Mouse (Mus musculus) small intestine, adult 2 months (tissue): Measurements from ENCODE around the gene Bub1b. TPM values are rescaled to one million over a fixed set of nuclear protein-coding genes. Genes with fewer than 3 reads are reported as not detected.

Experiments
- H3K27ac ChIP-seq: fragments of 200-500 bp; 2 replicates; pipeline ENCODE4 v1.5.1; 2012; ENCODE audit warnings: low read depth, low read length, control low read depth, inconsistent platforms; ENCODE audit not compliant: insufficient read depth
- H3K27me3 ChIP-seq: fragments of 200-500 bp; 2 replicates; pipeline ENCODE4 v1.6.1; 2012; ENCODE audit warnings: mild to moderate bottlenecking, moderate library complexity, low read length, inconsistent platforms; ENCODE audit not compliant: control insufficient read depth, insufficient read depth
- H3K36me3 ChIP-seq: fragments of 200-500 bp; 2 replicates; pipeline ENCODE4 v1.6.1; 2012; ENCODE audit warnings: mild to moderate bottlenecking, low read length, control low read depth, inconsistent platforms; ENCODE audit not compliant: control insufficient read depth, insufficient read depth
- H3K4me1 ChIP-seq: fragments of 200-500 bp; 2 replicates; pipeline ENCODE4 v1.6.1; 2012; ENCODE audit warnings: low read length, inconsistent platforms, mixed read lengths; ENCODE audit not compliant: control insufficient read depth, insufficient read depth, insufficient read length
- H3K4me3 ChIP-seq: fragments of 200-500 bp; 2 replicates; pipeline ENCODE4 v1.5.1; 2012; ENCODE audit warnings: low read depth, mild to moderate bottlenecking, control low read depth, inconsistent platforms, low read length, moderate library complexity
- CTCF ChIP-seq: fragments of 200-500 bp; IDR thresholded peaks from 2 replicates; pipeline ENCODE4 v1.5.1; 2012; ENCODE audit warnings: low read depth, mild to moderate bottlenecking, control low read depth, inconsistent platforms, low read length, moderate library complexity, mixed read lengths; ENCODE audit not compliant: insufficient replicate concordance, insufficient read length; ENCODE audit errors: extremely low read depth
- POLR2A ChIP-seq: fragments of 200-500 bp; IDR thresholded peaks from 2 replicates; pipeline ENCODE4 v1.6.1; 2012; ENCODE audit warnings: low read depth, mild to moderate bottlenecking, control low read depth, inconsistent platforms, low read length, moderate library complexity
- WGBS: fragments of 180-500 bp; shearing (Covaris S2); methylation state at CpG from one replicate; pipeline ENCODE4 v1.1.7; 2018; 5-methylcytosine and 5-hydroxymethylcytosine counted together
- polyA plus RNA-seq: library from polyadenylated mRNA; depleted of rRNA; stranded (reverse); fragments of >200 nt; gene quantifications from 2 replicates; pipeline ENCODE4 v1.2.3, GENCODE M21; 2012

The Bub1b gene
- polyA plus RNA-seq, 1 experiment, result 4.1 TPM

- no peaks in the 10 kb centered on the region for H3K36me3 ChIP-seq
- H3K4me1 ChIP-seq, result peaks cover 26% of the 10 kb centered on the region
- no peak overlapping the region for H3K27ac ChIP-seq
- H3K27me3 ChIP-seq, result no peaks in the 10 kb centered on the region
- TF ChIP-seq CTCF (no peak), POLR2A (no peak)
- 78% methylated on average over 3 of the region's 3 CpGs for WGBS
- H3K4me3 ChIP-seq, result no peak overlapping the region
These were observed 67.0 kb downstream of the Bub1b start for GRCm38 (mm10) chr2:118664975-118665516.

GRCm38 (mm10) chr2:118665616-118666015, 67.6 kb downstream of the Bub1b start:
- TF ChIP-seq CTCF, result no peak
- no peak for TF ChIP-seq POLR2A
- Histone ChIP-seq H3K4me1 (peaks cover 25% of the 10 kb centered on the region), H3K27ac (no peak overlapping the region), H3K27me3 (no peaks in the 10 kb centered on the region), H3K4me3 (no peak overlapping the region), H3K36me3 (no peaks in the 10 kb centered on the region)
- WGBS, result 91% methylated on average over 4 of the region's 4 CpGs

GRCm38 (mm10) chr2:118667181-118667580, 69.2 kb downstream of the Bub1b start:
- Histone ChIP-seq H3K27me3 (no peaks in the 10 kb centered on the region), H3K4me3 (no peak overlapping the region), H3K4me1 (peaks cover 37% of the 10 kb centered on the region), H3K36me3 (no peaks in the 10 kb centered on the region), H3K27ac (no peak overlapping the region)
- no peak for TF ChIP-seq POLR2A
- no peak for TF ChIP-seq CTCF
- WGBS, result 38% methylated on average over 5 of the region's 5 CpGs

GRCm38 (mm10) chr2:118669245-118669644, 71.2 kb downstream of the Bub1b start:
- no peak for TF ChIP-seq POLR2A
- TF ChIP-seq CTCF, result no peak
- Histone ChIP-seq H3K4me3 (no peak overlapping the region), H3K27ac (no peak overlapping the region), H3K36me3 (no peaks in the 10 kb centered on the region), H3K4me1 (peaks cover 24% of the 10 kb centered on the region; the same call in 1 of the 2 replicates), H3K27me3 (no peaks in the 10 kb centered on the region)
- 63% methylated on average over 6 of the region's 6 CpGs for WGBS

- peaks cover 22% of the 10 kb centered on the region; the same call in 1 of the 2 replicates for H3K4me1 ChIP-seq
- WGBS, result 46% methylated on average over 2 of the region's 2 CpGs
- no peak overlapping the region for H3K4me3 ChIP-seq
- H3K27ac ChIP-seq, result no peak overlapping the region
- no peaks in the 10 kb centered on the region for H3K36me3 ChIP-seq
- H3K27me3 ChIP-seq, result no peaks in the 10 kb centered on the region
- no peak for TF ChIP-seq CTCF
- TF ChIP-seq POLR2A, result no peak
These were observed 71.8 kb downstream of the Bub1b start for GRCm38 (mm10) chr2:118669785-118670184.

GRCm38 (mm10) chr2:118671728-118672127, 73.7 kb downstream of the Bub1b start:
- H3K27ac ChIP-seq, result no peak overlapping the region; the same call in 1 of the 2 replicates
- no peak overlapping the region for H3K4me3 ChIP-seq
- peaks cover 24% of the 10 kb centered on the region; the same call in 1 of the 2 replicates for H3K4me1 ChIP-seq
- WGBS, result 27% methylated on average over 1 of the region's 1 CpGs
- no peak for TF ChIP-seq CTCF
- TF ChIP-seq POLR2A, result no peak
- no peaks in the 10 kb centered on the region for H3K36me3 ChIP-seq
- H3K27me3 ChIP-seq, result peaks cover 2% of the 10 kb centered on the region

- TF ChIP-seq CTCF (no peak), POLR2A (no peak)
- no peaks in the 10 kb centered on the region for H3K36me3 ChIP-seq
- no peak overlapping the region for H3K4me3 ChIP-seq
- WGBS, result 76% methylated on average over 15 of the region's 15 CpGs
- peaks cover 8% of the 10 kb centered on the region for H3K27me3 ChIP-seq
- peaks cover 28% of the 10 kb centered on the region for H3K4me1 ChIP-seq
- H3K27ac ChIP-seq, result no peak overlapping the region
These were observed 75.9 kb downstream of the Bub1b start for GRCm38 (mm10) chr2:118673686-118674465.

GRCm38 (mm10) chr2:118674500-118674899, 76.5 kb downstream of the Bub1b start:
- WGBS, result 68% methylated on average over 7 of the region's 7 CpGs
- TF ChIP-seq POLR2A (no peak), CTCF (no peak)
- no peak overlapping the region for H3K27ac ChIP-seq
- H3K4me1 ChIP-seq, result peaks cover 28% of the 10 kb centered on the region
- no peaks in the 10 kb centered on the region for H3K36me3 ChIP-seq
- peaks cover 8% of the 10 kb centered on the region for H3K27me3 ChIP-seq
- no peak overlapping the region for H3K4me3 ChIP-seq
